Mouse (Mus musculus) retina, adult 2 months (tissue): Measurements from ENCODE around the gene Ctnnd2.

ENCODE experiments used
- DNase-seq: peaks from one replicate; pipeline ENCODE4 v3.0.0-alpha.2; 2012; ENCODE audit warnings: low read depth, low spot score

The Ctnnd2 gene

DNA sequence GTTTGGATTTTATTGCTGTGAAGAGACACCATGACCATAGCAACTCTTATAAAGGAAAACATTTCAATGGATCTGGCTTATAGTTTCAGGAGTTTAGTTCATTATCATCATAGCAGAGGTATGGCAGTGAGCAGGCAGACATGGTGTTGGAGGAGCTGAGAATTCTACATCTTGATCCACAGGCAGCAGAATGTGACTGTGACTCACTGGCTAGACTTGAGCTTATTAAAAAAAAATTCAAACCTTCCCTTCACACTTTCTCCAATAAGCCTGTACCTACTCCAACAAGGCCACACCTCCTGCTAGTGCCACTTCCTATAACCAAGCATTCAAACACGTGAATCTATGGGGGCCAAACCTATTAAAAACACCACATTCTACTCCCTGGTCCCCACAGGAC, 703.1 kb downstream of the Ctnnd2 start:
- no peak for DNase-seq

DNA sequence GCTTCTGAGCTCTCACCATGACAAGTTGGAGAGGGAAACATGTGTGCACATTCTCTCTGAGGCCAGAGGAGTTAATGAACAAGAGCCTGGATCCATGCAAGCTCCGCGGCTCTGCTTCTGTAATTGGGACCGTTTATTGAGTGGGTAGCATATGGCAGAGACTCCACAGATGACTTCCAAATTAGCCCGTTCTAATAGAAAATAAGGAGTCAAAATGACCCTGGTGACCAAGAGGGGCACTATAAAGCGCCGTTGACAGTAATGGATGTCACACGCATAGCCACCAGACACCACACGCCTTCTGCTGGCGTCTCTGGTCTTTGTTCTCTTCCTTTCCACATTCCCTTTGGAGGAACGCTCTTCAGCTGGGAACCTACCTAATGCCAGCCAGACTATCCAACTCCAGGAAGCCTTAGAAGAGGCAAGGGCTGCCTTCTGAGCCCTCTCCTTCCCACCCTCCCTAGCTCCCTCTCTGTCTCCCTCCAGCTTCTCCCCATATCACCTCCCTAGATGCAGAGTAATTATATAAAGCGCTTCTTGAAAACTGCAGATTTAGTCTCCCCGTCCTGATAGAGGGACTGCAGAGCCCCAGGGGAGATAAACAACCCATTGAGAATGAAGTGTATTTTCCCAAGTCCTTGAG, 712.4 kb downstream of the Ctnnd2 start:
- no peak for DNase-seq

DNA sequence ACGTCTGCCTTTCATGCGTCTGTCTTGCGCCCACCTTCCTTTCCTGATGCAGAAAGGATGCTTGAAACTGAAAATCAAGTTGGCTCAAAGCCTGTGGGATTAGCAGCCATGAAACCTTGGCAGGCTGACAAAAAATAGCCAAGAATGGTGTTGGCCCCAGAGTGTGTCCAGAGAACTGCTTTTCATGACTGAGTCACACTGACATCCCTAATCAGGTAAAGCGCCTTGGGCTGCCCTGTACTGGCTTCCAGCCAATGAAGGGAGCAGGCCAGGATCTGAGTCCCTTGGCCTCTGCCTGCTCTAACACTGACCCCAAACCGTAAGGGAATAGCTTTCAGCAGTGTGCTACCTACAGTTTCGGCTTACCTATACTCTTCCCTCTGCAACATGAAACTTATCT, 713.0 kb downstream of the Ctnnd2 start:
- peak; percentile 20 for DNase-seq

DNA sequence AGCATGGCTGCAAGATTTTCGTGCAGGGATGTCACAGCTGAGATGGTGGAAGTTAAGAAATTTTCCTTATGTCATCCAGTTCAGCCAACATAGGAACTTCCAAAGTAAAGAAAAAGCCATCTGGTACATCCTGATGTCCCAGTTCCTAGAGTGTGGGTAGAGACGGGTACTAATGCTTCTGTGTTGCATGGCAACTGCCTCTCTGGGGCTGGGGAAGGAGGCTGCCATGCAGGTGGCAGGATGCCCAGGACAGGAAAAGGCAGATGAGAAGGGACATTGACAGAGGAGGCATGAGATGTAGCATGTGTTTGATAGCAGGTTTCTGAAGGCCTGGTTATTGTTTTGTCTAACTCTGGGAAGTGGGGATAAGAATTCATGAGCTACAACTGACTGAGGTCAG, 715.2 kb downstream of the Ctnnd2 start:
- DNase-seq = no peak

DNA sequence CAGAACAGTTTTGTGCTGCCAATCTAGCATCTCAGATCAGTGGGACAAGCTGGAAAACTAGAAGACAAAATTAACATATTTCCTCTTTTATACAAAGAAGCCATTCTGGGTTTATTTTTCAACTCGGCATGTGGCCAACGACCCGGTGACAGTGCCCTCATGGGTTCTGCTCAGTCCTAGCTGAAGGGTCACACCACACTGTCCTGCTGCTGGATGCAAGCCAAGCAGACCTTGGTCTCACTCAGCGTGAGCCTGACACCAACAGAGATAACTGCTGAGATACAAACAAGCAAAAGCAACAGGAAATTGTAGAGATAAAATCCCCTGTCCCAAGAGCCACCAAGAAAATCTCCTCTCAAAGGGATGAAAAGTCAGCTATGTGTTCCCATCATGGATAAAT, 719.6 kb downstream of the Ctnnd2 start:
- no peak for DNase-seq

DNA sequence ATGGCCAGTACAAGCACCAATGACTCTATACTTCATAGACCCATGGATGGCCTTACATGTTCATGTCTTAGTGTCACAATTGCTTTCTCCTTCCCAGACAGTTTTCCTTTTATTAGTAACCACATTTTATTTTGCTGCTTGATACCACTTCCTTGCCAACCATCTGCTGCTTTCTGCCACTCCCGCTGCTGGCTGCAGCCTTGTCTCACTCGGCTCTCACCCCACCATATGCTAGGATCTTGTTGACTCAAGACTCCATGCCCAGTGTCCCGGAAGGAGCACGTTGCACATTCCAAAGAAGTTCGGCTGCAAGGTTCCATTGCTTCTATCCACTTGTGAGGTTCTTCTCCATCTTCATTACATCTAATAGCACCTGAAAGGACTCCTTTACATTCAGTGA, 722.7 kb downstream of the Ctnnd2 start:
- no peak for DNase-seq

DNA sequence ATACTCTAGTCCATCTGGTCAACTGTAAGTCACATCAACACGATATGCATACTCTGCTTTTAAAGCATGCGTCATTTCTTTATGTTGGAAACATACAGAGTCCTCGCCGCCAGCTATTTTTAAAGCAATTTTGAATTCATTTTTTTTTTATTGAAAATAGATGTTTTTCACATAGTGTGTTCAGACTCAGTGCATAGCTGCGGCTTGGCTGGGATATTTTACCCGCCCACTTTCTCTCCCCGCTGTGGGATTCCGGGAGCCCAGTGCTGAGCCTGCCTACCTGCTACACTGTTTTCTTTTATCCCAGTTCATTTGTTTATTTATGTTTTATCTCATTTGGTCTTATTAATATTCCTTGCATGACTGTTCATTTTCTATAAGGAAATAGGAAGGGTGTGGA, 724.9 kb downstream of the Ctnnd2 start:
- DNase-seq = no peak

DNA sequence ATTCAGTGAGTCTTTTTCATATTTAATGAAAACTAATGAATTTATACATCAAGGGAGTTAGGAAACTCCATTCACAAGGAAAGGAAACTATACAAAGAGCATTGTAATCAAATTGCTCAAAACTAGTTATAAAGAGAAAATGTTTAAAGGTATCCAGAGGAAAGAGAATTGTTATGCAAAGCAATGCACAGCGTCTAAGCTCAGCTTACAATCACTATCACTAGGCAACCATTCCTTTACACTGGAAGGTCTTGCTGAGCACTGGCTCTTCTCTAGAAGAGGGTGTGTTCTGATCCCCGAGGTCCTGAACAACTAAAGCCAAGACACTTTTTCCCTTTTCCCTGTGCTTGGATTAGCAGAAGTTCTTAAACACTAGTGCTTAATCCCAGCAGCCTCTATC, 735.6 kb downstream of the Ctnnd2 start:
- DNase-seq = no peak

DNA sequence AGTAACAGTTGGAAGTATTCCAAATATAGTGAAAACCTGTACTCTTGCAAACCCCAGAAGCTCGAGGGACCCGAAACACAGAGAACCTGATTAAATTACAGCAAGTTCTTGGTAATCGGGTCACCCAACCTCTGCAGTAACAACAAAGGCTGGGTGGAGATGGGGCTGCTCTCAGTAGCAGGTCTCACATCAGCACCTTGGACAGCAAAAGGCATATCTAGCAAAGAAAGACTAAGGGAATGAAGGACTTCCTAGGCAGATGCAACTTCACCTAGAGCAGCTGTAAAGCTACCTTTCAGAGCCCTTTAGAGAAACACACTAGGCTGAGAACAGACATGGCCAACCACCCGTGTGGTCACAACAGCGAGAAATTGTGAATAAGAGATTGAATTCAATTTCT, 741.0 kb downstream of the Ctnnd2 start:
- DNase-seq = no peak

DNA sequence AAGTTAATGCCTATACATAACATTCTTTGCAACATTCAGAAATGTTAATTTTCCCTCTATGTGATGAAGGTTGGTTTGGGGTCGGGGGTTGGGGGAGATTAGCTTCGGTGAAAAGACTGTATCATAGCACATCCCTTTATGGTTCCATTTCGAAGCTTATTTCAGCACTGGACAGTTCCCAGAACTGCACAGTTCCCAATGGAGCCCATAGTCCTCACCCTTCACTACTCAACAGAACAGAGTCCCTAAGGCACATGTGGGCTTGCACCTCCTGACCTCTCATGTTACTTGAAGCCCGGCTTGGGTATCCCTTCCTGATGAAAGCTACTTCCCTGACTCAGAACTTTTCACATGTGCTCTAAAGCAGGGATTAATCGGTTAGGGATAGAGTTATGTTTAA, 753.4 kb downstream of the Ctnnd2 start:
- DNase-seq = no peak

DNA sequence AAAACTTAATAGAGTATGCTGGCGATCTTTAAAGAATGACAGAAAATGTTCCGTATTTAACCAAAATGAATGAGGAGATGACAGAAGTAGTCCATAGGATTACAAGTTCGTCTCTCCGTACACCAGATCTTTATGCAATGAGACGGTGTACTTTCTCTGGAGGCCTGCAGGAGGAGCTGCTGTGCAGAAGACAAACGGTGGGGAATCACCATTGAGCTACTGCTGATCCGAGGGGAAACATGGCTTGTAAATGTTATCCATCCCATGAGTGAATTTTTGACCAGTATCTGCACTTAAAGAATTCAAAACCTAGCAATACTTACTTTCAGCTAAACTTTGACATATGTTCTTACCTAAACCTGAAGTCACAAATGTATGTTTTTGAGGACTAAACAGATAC, 755.2 kb downstream of the Ctnnd2 start:
- DNase-seq = peak; percentile 3

DNA sequence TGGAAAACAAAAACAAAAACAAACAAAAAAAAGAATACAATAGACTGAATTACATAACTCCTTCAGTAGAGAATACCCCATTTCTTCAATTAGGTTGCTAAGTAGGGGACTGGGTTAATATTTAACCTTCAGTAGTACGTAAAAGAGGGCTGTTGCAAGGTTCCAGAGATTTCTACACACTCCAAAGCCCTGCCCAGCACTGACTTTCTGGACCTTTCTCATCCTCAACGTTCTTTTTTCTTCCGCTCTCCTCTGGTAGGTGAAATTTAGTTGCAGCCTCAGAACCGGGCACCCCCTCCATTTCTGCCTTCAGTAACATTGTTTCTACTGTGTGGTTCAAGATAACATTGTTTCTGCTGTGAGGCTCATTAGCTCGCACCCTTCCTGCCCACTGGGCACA, 759.5 kb downstream of the Ctnnd2 start:
- DNase-seq = no peak

DNA sequence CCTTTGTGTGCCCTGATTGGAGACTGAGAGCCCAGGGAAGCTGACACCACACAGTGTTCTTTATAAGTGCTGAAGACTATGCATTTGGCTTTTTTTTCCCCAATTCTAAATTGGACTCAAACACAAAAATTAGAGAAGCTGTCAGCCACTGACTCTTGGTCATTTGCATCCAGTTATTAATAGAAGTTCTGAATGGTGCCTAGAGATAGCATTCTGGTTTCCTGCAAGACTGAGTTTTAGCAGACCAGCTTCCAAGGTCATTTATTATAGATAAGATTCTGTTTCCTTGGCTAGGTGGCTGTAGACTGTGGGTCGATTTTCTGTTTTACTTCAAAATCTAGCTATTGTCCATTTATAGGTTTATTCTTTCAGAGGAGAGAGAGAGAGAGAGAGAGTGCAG, 773.5 kb downstream of the Ctnnd2 start:
- DNase-seq = no peak

DNA sequence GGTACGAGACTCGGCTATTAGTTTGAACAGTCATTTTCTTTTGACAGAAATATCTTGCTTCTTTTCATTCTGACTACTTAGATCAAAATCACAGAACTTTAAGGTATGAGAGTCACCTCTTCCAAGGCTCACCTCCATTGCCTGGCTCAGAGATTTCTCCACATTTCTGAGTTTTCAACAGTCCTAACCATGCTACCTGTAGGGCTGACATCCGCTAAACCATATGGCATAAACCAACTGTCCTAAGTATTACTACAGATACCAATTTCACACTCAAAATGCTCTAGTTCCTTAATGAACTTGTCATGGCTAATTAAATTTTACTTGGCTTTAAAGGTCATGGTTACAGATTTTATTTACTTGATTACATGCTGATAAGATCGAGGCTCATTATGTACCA, 786.1 kb downstream of the Ctnnd2 start:
- DNase-seq = no peak

DNA sequence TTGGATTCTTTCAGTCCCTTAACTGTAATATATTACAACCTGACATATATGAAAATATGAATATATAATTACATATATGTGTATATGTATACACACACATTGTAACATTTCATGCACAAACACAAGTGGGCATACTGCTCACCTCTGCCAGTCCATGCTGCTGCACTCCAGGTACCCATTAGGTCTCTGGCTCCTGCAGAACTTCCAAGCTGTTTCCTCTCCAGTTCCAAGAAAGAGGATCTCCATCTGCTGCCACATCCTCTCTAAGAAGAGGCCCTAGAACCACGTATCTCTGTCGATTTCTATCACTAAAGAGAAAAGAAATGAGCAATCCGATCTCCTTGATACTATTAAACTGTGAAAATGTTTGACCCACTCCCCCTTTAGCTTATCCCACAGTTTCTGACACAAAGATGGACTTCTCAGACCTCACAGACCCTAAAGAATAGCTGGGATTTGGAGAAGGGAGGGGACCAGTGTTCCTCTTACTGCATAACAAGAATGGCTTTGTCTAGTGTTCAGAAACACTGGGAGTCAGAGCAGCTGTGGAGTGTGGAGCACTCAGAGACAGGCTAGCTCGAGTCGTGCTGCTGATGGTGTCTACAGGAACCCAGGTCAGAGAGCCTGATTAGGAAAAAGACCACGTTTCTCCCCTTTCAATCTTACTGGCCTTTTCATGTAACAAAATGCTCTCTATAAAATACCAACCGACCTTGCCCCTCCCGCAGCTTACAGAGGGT, 790.2 kb downstream of the Ctnnd2 start:
- no peak for DNase-seq

DNA sequence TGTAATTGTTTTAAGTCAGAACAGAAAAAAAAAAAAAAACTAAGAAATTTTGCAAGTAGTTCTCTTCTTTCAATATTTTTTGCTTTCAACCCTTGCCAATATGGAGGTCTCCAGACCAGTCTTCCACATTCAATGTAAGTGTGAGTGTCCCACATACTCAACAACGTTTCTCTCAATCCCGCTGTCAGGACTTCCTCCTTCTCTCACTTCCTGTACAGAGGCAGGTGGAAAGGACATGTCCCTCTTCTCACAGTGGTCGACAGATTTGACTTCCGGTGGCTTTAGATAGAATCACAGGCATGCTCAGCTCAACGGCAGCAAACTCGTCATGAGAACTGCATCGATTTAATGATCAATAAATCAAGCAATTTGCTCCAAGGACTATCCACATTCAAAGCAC, 791.7 kb downstream of the Ctnnd2 start:
- no peak for DNase-seq

DNA sequence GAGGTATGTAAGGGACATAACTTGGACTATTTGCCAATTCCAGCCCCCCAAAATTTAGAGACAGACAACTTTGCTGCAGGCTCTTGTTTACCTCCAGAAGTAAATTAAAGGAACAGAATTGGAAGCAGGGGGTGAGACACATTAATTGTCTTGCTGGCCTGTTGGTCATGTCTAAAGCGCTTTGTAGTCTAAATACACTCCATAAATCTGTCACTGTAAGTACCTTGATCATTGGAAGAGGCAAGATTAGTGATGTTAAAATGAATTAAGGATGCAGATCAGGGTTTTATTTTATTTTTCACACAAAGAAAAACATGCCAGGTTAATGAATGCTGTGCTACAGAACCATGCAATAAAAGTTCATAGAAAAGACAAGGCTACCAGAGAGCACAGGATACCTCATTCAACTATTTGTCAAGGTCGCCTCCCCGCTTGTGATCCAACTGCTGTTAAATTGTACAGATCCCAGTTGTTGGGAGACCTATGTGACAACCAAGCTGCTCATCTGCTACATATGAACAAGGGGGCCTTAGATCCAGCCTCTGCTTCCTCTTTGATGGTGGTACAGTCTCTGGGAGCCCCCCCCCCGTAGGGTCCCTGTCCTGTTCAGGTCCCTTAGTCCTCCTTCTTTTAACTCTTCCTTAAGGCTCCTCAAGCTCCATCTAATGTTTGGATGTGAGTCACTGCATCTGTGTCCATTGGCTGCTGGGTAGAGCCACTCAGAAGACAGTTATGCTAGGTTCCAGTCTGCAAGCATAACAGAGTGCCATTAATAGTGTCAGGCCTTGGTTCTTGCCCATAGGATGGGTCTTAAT, 792.7 kb downstream of the Ctnnd2 start:
- no peak for DNase-seq

DNA sequence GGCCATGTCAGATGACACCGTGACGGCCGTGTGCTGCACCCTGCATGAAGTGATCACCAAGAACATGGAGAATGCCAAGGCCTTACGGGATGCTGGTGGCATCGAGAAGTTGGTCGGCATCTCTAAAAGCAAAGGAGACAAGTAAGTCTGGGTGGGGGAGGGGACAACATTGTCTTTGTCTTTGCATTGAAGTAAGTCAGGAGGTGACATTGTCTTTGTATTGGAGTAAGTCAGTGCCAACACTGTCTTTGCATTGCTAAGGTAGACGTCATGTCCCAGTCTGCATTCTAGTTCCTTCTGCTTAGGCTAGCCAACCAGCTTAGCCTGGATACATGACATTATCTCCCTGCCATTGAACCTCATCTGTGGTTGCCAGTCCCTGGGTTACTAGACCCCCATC, 794.4 kb downstream of the Ctnnd2 start:
- DNase-seq = no peak

DNA sequence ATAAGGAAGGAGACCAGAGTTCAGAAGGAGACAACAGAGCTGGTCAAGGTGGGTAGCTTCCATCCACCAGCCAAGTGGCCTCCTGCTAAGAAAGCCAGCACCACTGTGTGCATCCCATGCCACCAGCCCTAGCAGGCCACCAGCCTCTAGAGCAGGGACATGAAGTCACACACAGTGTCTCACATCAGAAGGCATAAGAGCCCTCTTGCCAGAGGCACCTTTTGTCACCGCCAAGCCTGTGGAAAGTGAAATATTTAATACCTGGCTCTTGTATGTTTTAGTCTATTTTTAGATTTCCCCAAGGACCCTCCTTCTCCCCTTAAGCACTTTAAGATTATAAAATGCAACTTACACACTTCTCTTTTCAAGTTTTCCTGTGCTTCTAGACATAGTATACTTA, 802.0 kb downstream of the Ctnnd2 start:
- DNase-seq = no peak

DNA sequence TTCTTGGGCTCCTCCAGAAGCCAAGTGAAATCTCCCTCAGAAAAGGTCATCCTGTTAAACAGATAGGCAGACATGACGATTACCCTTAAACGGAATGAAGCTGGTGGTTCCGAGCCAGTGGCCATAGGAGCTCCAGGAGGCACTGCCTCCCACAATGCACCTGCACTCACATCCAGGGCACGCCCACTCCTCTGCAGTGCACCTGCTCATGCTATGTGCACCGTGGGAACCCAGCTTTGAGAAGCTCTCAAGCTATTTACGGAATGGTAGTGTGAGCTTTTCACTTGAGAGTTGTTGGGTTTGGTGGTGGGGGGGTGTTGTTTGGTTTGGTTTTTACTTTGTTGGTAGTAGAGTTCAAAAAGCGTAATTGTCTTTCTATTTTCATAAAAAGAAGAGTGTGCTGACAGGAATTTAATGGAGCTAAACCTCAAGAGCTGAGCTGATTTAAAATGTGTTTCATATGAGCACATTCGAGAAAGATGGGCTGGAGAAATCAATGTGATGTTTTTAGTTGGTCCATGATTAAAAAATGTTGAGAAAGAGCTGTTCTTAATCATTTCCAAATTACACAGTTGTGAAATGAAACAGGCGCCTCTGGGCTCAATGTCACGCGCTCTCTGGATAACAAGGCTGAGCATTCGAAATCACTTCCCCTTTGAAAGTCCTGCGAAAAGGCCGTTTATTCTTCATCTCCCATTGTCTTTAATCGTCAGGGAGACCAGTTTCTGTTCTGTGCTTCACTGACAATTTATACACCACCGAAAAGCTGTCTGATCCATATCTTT, 802.8 kb downstream of the Ctnnd2 start:
- DNase-seq = no peak

DNA sequence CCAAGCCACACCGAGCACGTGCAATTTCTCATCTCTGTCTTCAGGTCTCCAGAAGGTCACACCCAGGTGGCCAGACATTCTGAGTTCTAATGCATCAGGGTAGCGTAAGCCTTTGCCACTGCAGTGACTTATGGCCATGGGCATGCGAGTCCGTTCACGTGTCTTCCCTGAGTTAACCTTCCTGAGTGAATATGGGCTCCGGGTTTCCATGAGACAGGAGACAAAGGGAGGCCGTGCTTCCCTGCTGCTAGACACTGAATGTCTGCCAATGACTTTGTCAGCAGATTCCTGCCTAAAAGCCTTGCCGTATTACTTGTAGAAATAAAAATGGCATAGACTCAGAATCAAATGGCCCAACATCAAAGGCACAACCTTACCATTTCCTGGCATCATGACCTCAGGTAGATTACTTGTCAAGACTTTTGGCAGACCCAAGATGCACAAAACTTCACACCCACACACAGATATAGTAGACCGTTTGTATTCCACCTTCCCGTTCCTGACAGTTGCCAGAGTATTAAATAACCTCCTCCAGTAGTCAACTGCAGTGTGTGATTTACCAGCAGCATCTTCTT, 804.9 kb downstream of the Ctnnd2 start:
- no peak for DNase-seq

DNA sequence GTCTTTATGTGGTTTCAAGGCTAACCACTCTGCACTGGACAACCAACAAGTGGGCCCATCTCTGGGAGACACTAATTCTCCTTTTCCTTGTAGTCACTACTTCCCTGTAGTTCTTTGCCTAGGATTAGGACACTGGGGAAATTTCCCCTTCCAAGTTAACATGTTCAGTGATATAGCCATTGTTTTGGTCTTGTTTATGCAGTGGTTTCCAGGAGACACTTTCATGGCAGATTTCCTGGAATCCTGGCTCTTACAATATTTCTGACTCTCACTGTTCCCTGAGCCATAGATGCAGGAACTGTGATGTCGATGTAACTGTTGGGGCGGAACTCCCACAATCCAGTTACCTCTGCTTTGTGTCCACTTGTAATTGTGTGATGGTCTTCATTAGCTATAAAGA, 814.5 kb downstream of the Ctnnd2 start:
- no peak for DNase-seq
